Mouse (Mus musculus): ENCODE measurements around the gene Ifi27l2a.
"Not testable (repeated sequence)": the region's sequence is repeated elsewhere in the genome, so short reads cannot be mapped to it uniquely, and the experiment has no call there.

Ifi27l2a gene

GRCm38 (mm10) chr12:103443524-103443923 lies at the start of gene Ifi27l2a:
Gene Ifi27l2a (minus strand): TSS chr12:103443680.
- no peak for DNase-seq (ENCODE audit: low spot score in 2 of 2)

- DNase-seq (ENCODE audit: low spot score in 2 of 2), result peak; percentile 31 to 55
Measured at GRCm38 (mm10) chr12:103492767-103493166, 49.3 kb upstream of the Ifi27l2a start.

GRCm38 (mm10) chr12:103491091-103491730 lies 47.7 kb upstream of the Ifi27l2a start:
- DNase-seq (ENCODE audit: low spot score in 2 of 2), result no peak

GRCm38 (mm10) chr12:103487750-103488149 lies 44.3 kb upstream of the Ifi27l2a start:
- DNase-seq (ENCODE audit: low spot score in 2 of 2), result no peak

GRCm38 (mm10) chr12:103487276-103487675 lies 43.8 kb upstream of the Ifi27l2a start:
- DNase-seq (ENCODE audit: low spot score in 2 of 2), result no peak

GRCm38 (mm10) chr12:103486726-103487125 lies 43.2 kb upstream of the Ifi27l2a start:
- no peak for DNase-seq (ENCODE audit: low spot score in 2 of 2)

- not testable (repeated sequence) for DNase-seq (ENCODE audit: low spot score in 2 of 2)
Measured at GRCm38 (mm10) chr12:103484200-103484972, 40.9 kb upstream of the Ifi27l2a start.

GRCm38 (mm10) chr12:103482781-103483180 lies 39.3 kb upstream of the Ifi27l2a start:
- no peak for DNase-seq (ENCODE audit: low spot score in 2 of 2)

- DNase-seq (ENCODE audit: low spot score in 2 of 2), result no peak
Measured at GRCm38 (mm10) chr12:103481671-103482070, 38.2 kb upstream of the Ifi27l2a start.

GRCm38 (mm10) chr12:103477461-103478015 lies 34.1 kb upstream of the Ifi27l2a start:
- no peak for DNase-seq (ENCODE audit: low spot score in 2 of 2)

- DNase-seq (ENCODE audit: low spot score in 2 of 2), result no peak
Measured at GRCm38 (mm10) chr12:103476779-103477389, 33.4 kb upstream of the Ifi27l2a start.

GRCm38 (mm10) chr12:103474481-103474880 lies 31.0 kb upstream of the Ifi27l2a start:
- DNase-seq (ENCODE audit: low spot score in 2 of 2), result no peak

- DNase-seq (ENCODE audit: low spot score in 2 of 2), result no peak
Measured at GRCm38 (mm10) chr12:103457140-103457539, 13.7 kb upstream of the Ifi27l2a start, which contains the start of gene Ifi27l2b. Gene Ifi27l2b (minus strand): TSS chr12:103457223.

GRCm38 (mm10) chr12:103456727-103457126 lies 13.2 kb upstream of the Ifi27l2a start:
- not testable (repeated sequence) for DNase-seq (ENCODE audit: low spot score in 2 of 2)

- DNase-seq (ENCODE audit: low spot score in 2 of 2), result no peak
Measured at GRCm38 (mm10) chr12:103453361-103453760, 9.9 kb upstream of the Ifi27l2a start.

GRCm38 (mm10) chr12:103445060-103445459 lies 1.6 kb upstream of the Ifi27l2a start:
- no peak for DNase-seq (ENCODE audit: low spot score in 2 of 2)

- not testable (repeated sequence) for DNase-seq (ENCODE audit: low spot score in 2 of 2)
Measured at GRCm38 (mm10) chr12:103444261-103444660, 781 bp upstream of the Ifi27l2a start.

- no peak for DNase-seq (ENCODE audit: low spot score in 2 of 2)
Measured at GRCm38 (mm10) chr12:103437601-103438000, 5.9 kb downstream of the Ifi27l2a start.

GRCm38 (mm10) chr12:103434861-103435260 lies 8.6 kb downstream of the Ifi27l2a start:
- no peak for DNase-seq (ENCODE audit: low spot score in 2 of 2)

GRCm38 (mm10) chr12:103433986-103434731 lies 9.3 kb downstream of the Ifi27l2a start, which contains the start of gene Ifi27:
Gene Ifi27 (plus strand): TSS chr12:103434211.
- no peak for DNase-seq (ENCODE audit: low spot score in 2 of 2)

GRCm38 (mm10) chr12:103433430-103433829 lies 10.1 kb downstream of the Ifi27l2a start:
- DNase-seq (ENCODE audit: low spot score in 2 of 2), result no peak
